Mouse (Mus musculus) ES-E14 (cell line): ENCODE results near the gene Cyp4a10.
"Not testable (repeated sequence)": the region's sequence is repeated elsewhere in the genome, so short reads cannot be mapped to it uniquely, and the experiment has no call there.

Experiments used
- CHD2 ChIP-seq: IDR thresholded peaks from 2 replicates; pipeline ENCODE4 v1.6.1; 2014; ENCODE audit warnings: mild to moderate bottlenecking, low read depth, low read length, inconsistent platforms
- HCFC1 ChIP-seq: IDR thresholded peaks from 2 replicates; pipeline ENCODE4 v1.6.1; 2012; ENCODE audit warnings: low read length, inconsistent platforms, borderline replicate concordance; ENCODE audit not compliant: insufficient read depth
- MAFK ChIP-seq: IDR thresholded peaks from 2 replicates; pipeline ENCODE4 v1.6.1; 2014; ENCODE audit warnings: mild to moderate bottlenecking, low read depth, low read length, inconsistent platforms; ENCODE audit not compliant: insufficient read depth
- ZC3H11A ChIP-seq: IDR thresholded peaks from 2 replicates; pipeline ENCODE4 v1.6.1; 2012; ENCODE audit warnings: low read depth, mild to moderate bottlenecking, inconsistent platforms, low read length, borderline replicate concordance
- ZNF384 ChIP-seq: IDR thresholded peaks from 2 replicates; pipeline ENCODE4 v1.6.1; 2012; ENCODE audit warnings: low read depth, low read length, inconsistent platforms

- not testable (repeated sequence) for TF ChIP-seq ZC3H11A, MAFK, ZNF384, CHD2, HCFC1
Measured at GRCm38 (mm10) chr4:115564469-115565225, 46.6 kb downstream of the Cyp4a10 start.
